Mouse (Mus musculus) CD4-positive helper T cell, adult 2 months (primary cell): ENCODE measurements around the gene Casp8.
A peak's percentile ranks its signal among the peaks of the same experiment; 100 is the strongest.
"Not testable (repeated sequence)": the region's sequence is repeated elsewhere in the genome, so short reads cannot be mapped to it uniquely, and the experiment has no call there.

Experiments used
- DNase-seq: peaks from one replicate; pipeline ENCODE4 v3.0.0-alpha.2; 2012; ENCODE audit warnings: low read depth, missing footprints, low spot score

The Casp8 gene

GRCm38 (mm10) chr1:58795291-58796058 is at the start of gene Casp8:
Gene Casp8 (plus strand): TSS chr1:58795374.
- DNase-seq = peak; percentile 83

- DNase-seq = peak; percentile 52
Observed at GRCm38 (mm10) chr1:58746880-58747279, 48.3 kb upstream of the Casp8 start.

- no peak for DNase-seq
Observed at GRCm38 (mm10) chr1:58759451-58759850, 35.7 kb upstream of the Casp8 start.

GRCm38 (mm10) chr1:58760581-58760980 is 34.6 kb upstream of the Casp8 start:
- no peak for DNase-seq

- peak; percentile 45 for DNase-seq
Observed at GRCm38 (mm10) chr1:58761391-58762275, 33.5 kb upstream of the Casp8 start.

- DNase-seq = no peak
Observed at GRCm38 (mm10) chr1:58762576-58762975, 32.6 kb upstream of the Casp8 start.

- DNase-seq = not testable (repeated sequence)
Observed at GRCm38 (mm10) chr1:58766446-58766845, 28.7 kb upstream of the Casp8 start.

GRCm38 (mm10) chr1:58769136-58769535 is 26.0 kb upstream of the Casp8 start:
- no peak for DNase-seq

GRCm38 (mm10) chr1:58769701-58770100 is 25.5 kb upstream of the Casp8 start:
- DNase-seq = no peak

- DNase-seq = peak; percentile 66
Observed at GRCm38 (mm10) chr1:58770111-58770720, 25.0 kb upstream of the Casp8 start.

GRCm38 (mm10) chr1:58772084-58772483 is 23.1 kb upstream of the Casp8 start:
- no peak for DNase-seq

GRCm38 (mm10) chr1:58773280-58773679 is 21.9 kb upstream of the Casp8 start:
- no peak for DNase-seq

- peak; percentile 51 for DNase-seq
Observed at GRCm38 (mm10) chr1:58773905-58774304, 21.3 kb upstream of the Casp8 start.

GRCm38 (mm10) chr1:58775361-58775760 is 19.8 kb upstream of the Casp8 start:
- DNase-seq = no peak

- DNase-seq = no peak
Observed at GRCm38 (mm10) chr1:58777583-58777982, 17.6 kb upstream of the Casp8 start.

- DNase-seq = peak; percentile 55
Observed at GRCm38 (mm10) chr1:58778226-58778625, 16.9 kb upstream of the Casp8 start.

GRCm38 (mm10) chr1:58786276-58786675 is 8.9 kb upstream of the Casp8 start:
- no peak for DNase-seq

- DNase-seq = no peak
Observed at GRCm38 (mm10) chr1:58788410-58788809, 6.8 kb upstream of the Casp8 start.

- no peak for DNase-seq
Observed at GRCm38 (mm10) chr1:58794705-58795104, 469 bp upstream of the Casp8 start.

- DNase-seq = no peak
Observed at GRCm38 (mm10) chr1:58796059-58796363, 837 bp downstream of the Casp8 start.

- no peak for DNase-seq
Observed at GRCm38 (mm10) chr1:58796853-58797252, 1.7 kb downstream of the Casp8 start.

- DNase-seq = peak; percentile 87
Observed at GRCm38 (mm10) chr1:58797370-58797769, 2.2 kb downstream of the Casp8 start.
